Mouse (Mus musculus) lung, postnatal 0 days (tissue): ENCODE data around the gene Sgip1. TPM values are rescaled to one million over a fixed set of nuclear protein-coding genes. Genes with fewer than 3 reads are reported as not detected.

Source experiments
- ATAC-seq: fragments of 200-750 bp; cut with Nextera tagmentation; 2 replicates; pipeline ENCODE4 v1.8.0; 2017; ENCODE audit warnings: moderate library complexity
- DNase-seq: peaks from one replicate; pipeline ENCODE4 v3.0.0-alpha.2; 2016; ENCODE audit warnings: low spot score
- H3K27ac ChIP-seq: fragments of 300-500 bp; sonication (generic); 2 replicates; pipeline ENCODE4 v1.5.1; 2014; ENCODE audit warnings: antibody characterized with exemption, mild to moderate bottlenecking, low read length, mixed read lengths
- H3K27me3 ChIP-seq: fragments of 300-500 bp; sonication (generic); replicated peaks from 2 replicates; pipeline ENCODE4 v1.6.1; 2014; ENCODE audit warnings: low read length, mixed read lengths; ENCODE audit not compliant: insufficient read depth
- H3K36me3 ChIP-seq: fragments of 300-500 bp; sonication (generic); 2 replicates; pipeline ENCODE4 v1.6.1; 2014; ENCODE audit warnings: low read length, mixed read lengths; ENCODE audit not compliant: insufficient read depth
- H3K4me1 ChIP-seq: fragments of 300-500 bp; sonication (generic); 2 replicates; pipeline ENCODE4 v1.6.1; 2014; ENCODE audit warnings: antibody characterized with exemption, low read depth, low read length, mixed read lengths; ENCODE audit not compliant: insufficient read depth
- H3K4me2 ChIP-seq: fragments of 300-500 bp; sonication (generic); replicated peaks from 2 replicates; pipeline ENCODE4 v1.6.1; 2014; ENCODE audit warnings: low read depth, mild to moderate bottlenecking, low read length, moderate library complexity, mixed read lengths
- H3K4me3 ChIP-seq: fragments of 300-500 bp; sonication (generic); 2 replicates; pipeline ENCODE4 v1.5.1; 2014; ENCODE audit warnings: low read depth, low read length
- H3K9ac ChIP-seq: fragments of 300-500 bp; sonication (generic); replicated peaks from 2 replicates; pipeline ENCODE4 v1.6.1; 2014; ENCODE audit warnings: low read depth, mild to moderate bottlenecking
- H3K9me3 ChIP-seq: fragments of 300-500 bp; sonication (generic); 2 replicates; pipeline ENCODE4 v1.6.1; 2016; ENCODE audit warnings: low read length, mixed read lengths
- CTCF ChIP-seq: IDR thresholded peaks from 2 replicates; pipeline ENCODE4 v1.5.1; 2016; ENCODE audit warnings: antibody characterized with exemption, mild to moderate bottlenecking
- EP300 ChIP-seq: IDR thresholded peaks from 2 replicates; pipeline ENCODE4 v1.6.1; 2016; ENCODE audit warnings: antibody characterized with exemption, mild to moderate bottlenecking, control low read depth
- WGBS: fragments of 180-500 bp; shearing (Covaris S2); extraction: QIAGEN DNeasy Blood & Tissue Kit; methylation state at CpG from one replicate; pipeline ENCODE4 v1.1.7; 2014; 5-methylcytosine and 5-hydroxymethylcytosine counted together
- polyA plus RNA-seq: library from polyadenylated mRNA; unstranded; fragments of >200 nt; fragmentation: Nextera tagmentation; extraction: Ambion mirVana; gene quantifications from 2 replicates; pipeline ENCODE4 v1.2.1, GENCODE M21; 2015

The Sgip1 gene
- polyA plus RNA-seq, 1 experiment from 2014 or later, result 7.8 TPM

DNA sequence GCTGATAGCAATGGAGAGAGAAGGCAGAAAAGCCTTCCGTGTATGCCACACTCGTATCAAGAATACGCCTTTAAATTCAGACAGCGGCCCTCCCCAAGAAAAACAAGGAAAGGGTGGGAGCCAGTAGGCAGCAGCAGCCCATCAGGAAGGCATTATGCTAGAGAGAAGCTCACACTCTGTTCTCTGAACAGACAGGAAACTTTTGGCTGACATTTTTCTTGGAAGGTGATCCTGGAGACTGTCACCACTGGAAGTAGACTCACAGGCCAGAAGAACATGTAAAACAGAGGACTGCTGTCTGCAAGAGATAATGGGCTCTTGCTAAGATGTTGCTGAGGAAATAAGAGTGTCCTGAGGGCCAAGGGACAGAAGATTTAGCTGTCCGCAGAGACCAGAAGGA is 158.6 kb downstream of the Sgip1 start:
- Histone ChIP-seq H3K9ac (no peak overlapping the region), H3K4me3 (no peak overlapping the region), H3K27ac (0 out of 2 replicates have a peak overlapping the region, but pooled peaks have one; percentile 59), H3K27me3 (no peaks in the 10 kb centered on the region), H3K36me3 (no peaks in the 10 kb centered on the region), H3K4me2 (no peak overlapping the region), H3K4me1 (no peaks in the 10 kb centered on the region), H3K9me3 (no peaks in the 10 kb centered on the region)
- no peak; the same call in 1 of the 2 replicates for ATAC-seq
- WGBS, result 84% methylated on average over 5 of the region's 5 CpGs
- TF ChIP-seq CTCF, result no peak
- TF ChIP-seq EP300, result peak; percentile 47; the same call in 1 of the 2 replicates
- peak; percentile 22 for DNase-seq

DNA sequence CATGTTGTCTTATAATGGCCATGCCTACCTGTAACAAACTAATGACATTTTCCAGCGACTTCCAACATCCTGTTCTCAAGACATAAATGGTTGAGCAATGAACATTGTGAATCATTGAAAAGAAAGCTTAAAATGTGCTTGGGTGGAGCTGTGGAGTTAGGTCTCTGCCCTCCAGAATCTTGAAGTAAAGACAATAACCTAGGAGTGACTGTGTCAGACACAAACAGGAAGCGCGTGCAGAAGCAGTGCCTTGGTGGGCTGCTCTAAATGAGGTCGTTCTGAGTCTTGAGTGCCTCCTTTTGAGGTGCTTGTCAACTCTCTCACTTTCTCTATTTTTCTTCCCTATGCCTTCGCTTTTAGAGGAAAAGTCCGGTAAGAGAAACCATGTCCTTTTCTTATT is 159.1 kb downstream of the Sgip1 start:
- 70% methylated on average over 6 of the region's 6 CpGs for WGBS
- no peak for DNase-seq
- Histone ChIP-seq H3K4me3 (no peak overlapping the region), H3K4me2 (no peak overlapping the region), H3K4me1 (no peaks in the 10 kb centered on the region), H3K27me3 (no peaks in the 10 kb centered on the region), H3K27ac (0 out of 2 replicates have a peak overlapping the region, but pooled peaks have one; percentile 59), H3K9ac (no peak overlapping the region), H3K9me3 (no peaks in the 10 kb centered on the region), H3K36me3 (no peaks in the 10 kb centered on the region)
- TF ChIP-seq CTCF, result no peak
- peak; percentile 44; the same call in 1 of the 2 replicates for ATAC-seq

DNA sequence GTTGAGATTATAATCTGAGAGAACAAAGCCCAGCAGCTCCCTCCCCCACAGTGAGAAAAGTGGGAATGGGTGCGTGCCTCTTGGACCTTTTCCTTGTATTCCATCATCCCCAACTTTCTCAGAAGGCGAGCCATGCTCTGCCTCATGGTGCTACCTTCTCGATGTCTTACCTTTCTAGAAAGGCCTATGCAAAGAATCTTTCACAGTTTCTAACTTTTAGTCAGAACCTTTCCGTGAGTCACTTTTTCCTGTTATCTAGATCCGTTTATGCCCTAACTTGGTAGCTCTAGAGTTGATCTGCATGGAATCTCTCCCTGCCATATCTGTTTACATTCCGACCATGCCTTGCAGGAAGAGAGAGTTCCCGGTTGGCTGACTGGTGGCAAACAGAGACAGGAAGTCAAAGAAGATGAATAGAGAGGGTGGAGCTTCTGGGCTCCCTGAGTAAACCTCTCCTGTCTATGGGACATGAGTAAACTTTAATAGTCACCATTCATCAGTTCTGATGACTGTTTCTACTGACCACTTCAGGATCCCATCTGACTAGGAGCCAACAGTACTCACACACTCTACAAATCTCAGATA is 166.8 kb downstream of the Sgip1 start:
- Histone ChIP-seq H3K4me3 (no peak overlapping the region), H3K27ac (no peak overlapping the region), H3K4me1 (no peaks in the 10 kb centered on the region), H3K4me2 (no peak overlapping the region), H3K9ac (no peak overlapping the region), H3K9me3 (no peaks in the 10 kb centered on the region), H3K36me3 (no peaks in the 10 kb centered on the region), H3K27me3 (no peaks in the 10 kb centered on the region)
- ATAC-seq (peak; percentile 81), DNase-seq (peak; percentile 69)
- TF ChIP-seq EP300 (peak; percentile 86), CTCF (no peak)
- 42% methylated on average over 7 of the region's 7 CpGs for whole genome bisulfite sequencing

DNA sequence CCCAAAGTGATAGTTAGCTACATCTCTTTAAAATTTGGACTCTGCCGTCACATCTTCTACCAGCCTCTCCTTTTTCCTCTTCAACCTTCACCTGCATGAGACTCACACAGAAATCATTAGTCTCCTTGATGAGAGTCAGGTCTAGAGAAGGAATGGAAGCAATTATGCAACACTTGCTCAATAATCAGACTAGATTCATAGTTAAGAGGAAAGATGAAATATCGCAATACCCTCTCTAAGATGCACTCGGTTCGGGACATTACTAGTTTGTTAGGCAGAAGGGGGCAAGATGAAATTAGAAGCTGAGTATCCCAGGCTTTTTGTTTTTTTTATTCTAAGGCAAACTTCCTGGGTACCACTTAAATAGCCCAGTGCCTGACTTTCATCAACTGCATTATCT is 169.1 kb downstream of the Sgip1 start:
- Histone ChIP-seq H3K9me3 (no peaks in the 10 kb centered on the region), H3K4me1 (no peaks in the 10 kb centered on the region), H3K4me2 (no peak overlapping the region), H3K9ac (no peak overlapping the region), H3K27ac (no peak overlapping the region), H3K36me3 (no peaks in the 10 kb centered on the region), H3K4me3 (no peak overlapping the region), H3K27me3 (no peaks in the 10 kb centered on the region)
- ATAC-seq, result no peak
- TF ChIP-seq CTCF (no peak), EP300 (no peak)
- 85% methylated on average over 4 of the region's 4 CpGs for WGBS
- DNase-seq, result no peak

DNA sequence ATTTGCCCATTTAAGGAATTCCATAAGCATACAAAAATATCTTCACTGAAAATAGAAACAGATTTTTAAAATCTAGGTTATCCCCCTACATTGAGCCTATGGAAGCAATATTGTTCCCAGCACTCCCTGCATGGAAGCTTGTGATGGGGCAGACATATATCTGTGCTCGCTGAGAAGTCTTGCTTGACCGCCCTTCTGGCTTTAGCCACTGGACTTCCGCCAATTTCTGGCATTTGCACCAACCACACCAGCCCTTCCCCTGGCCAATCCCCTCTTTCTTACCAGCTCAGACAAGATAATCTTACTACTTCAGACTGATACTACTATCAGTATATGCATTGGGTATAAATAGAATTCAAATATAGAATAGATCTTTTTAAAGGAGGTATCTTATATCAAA is 172.1 kb downstream of the Sgip1 start:
- no peaks in the 10 kb centered on the region for H3K36me3 ChIP-seq
- no peaks in the 10 kb centered on the region for H3K4me1 ChIP-seq
- ATAC-seq (no peak), DNase-seq (no peak)
- WGBS, result 83% methylated on average over 3 of the region's 3 CpGs
- H3K27ac ChIP-seq, result no peak overlapping the region
- H3K9ac ChIP-seq, result no peak overlapping the region
- no peaks in the 10 kb centered on the region for H3K9me3 ChIP-seq
- no peaks in the 10 kb centered on the region for H3K27me3 ChIP-seq
- TF ChIP-seq CTCF (no peak), EP300 (no peak)
- no peak overlapping the region for H3K4me3 ChIP-seq
- no peak overlapping the region for H3K4me2 ChIP-seq

DNA sequence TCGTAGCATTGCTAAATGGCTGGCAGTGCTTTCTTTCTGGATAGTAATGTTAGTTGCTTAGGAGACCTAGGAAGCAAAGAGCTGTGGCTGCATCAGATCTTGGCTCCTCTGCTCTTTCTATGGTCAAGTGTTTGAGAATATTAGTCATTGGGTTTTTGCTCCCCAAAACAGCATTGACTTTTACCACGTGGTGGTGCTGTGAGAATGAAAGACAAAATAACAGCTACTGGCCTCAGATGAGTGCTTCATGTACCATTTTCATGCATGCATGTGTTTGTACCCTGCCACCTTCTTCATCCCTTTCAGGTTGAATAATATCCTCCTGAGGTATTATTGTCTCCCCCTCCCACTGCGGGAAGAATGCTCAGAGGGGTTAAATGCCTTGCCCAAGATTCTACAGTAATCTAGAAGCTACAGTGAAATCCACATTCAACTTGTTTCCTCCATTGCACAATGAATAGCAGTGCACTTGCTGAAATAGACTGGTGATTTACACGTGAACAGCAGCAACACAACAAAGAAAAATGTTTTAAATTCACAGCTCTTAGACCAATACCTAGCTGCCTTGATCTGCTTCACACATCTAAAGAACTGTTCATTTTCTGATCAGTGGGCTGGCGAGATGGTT is 172.7 kb downstream of the Sgip1 start:
- WGBS, result 69% methylated on average over 5 of the region's 5 CpGs
- Histone ChIP-seq H3K4me2 (no peak overlapping the region), H3K9me3 (no peaks in the 10 kb centered on the region), H3K27ac (no peak overlapping the region), H3K27me3 (no peaks in the 10 kb centered on the region), H3K36me3 (no peaks in the 10 kb centered on the region), H3K4me3 (no peak overlapping the region), H3K4me1 (no peaks in the 10 kb centered on the region), H3K9ac (no peak overlapping the region)
- TF ChIP-seq CTCF (0 out of 2 replicates have a peak, but pooled peaks have one; percentile 14), EP300 (no peak)
- ATAC-seq, result no peak
- DNase-seq, result no peak
